Mouse (Mus musculus) thymus, adult 2 months (tissue): ENCODE measurements around the gene Hoxd12.

Source experiments
- CTCF ChIP-seq: fragments of 200-500 bp; IDR thresholded peaks from 2 replicates; pipeline ENCODE4 v1.5.1; 2012; ENCODE audit warnings: mild to moderate bottlenecking, control low read depth, low read length, moderate library complexity, borderline replicate concordance; ENCODE audit not compliant: control insufficient read depth, poor library complexity, insufficient read depth; ENCODE audit errors: extremely low read depth
- POLR2A ChIP-seq: fragments of 200-500 bp; IDR thresholded peaks from 2 replicates; pipeline ENCODE4 v1.6.1; 2012; ENCODE audit warnings: mild to moderate bottlenecking, low read length, control low read depth, moderate library complexity; ENCODE audit not compliant: control insufficient read depth, poor library complexity, insufficient read depth; ENCODE audit errors: extremely low read depth

GRCm38 (mm10) chr2:74720955-74721491, 46.2 kb downstream of the Hoxd12 start:
- no peak for TF ChIP-seq CTCF
- TF ChIP-seq POLR2A = no peak
